Mouse (Mus musculus) cerebellum, adult 8-10 months (tissue): Measurements from ENCODE around the gene Actr2.
"Not testable (repeated sequence)": the region's sequence is repeated elsewhere in the genome, so short reads cannot be mapped to it uniquely, and the experiment has no call there.

ENCODE experiments used
- DNase-seq: peaks from one replicate; pipeline ENCODE4 v3.0.0; 2022

Gene Actr2

DNA sequence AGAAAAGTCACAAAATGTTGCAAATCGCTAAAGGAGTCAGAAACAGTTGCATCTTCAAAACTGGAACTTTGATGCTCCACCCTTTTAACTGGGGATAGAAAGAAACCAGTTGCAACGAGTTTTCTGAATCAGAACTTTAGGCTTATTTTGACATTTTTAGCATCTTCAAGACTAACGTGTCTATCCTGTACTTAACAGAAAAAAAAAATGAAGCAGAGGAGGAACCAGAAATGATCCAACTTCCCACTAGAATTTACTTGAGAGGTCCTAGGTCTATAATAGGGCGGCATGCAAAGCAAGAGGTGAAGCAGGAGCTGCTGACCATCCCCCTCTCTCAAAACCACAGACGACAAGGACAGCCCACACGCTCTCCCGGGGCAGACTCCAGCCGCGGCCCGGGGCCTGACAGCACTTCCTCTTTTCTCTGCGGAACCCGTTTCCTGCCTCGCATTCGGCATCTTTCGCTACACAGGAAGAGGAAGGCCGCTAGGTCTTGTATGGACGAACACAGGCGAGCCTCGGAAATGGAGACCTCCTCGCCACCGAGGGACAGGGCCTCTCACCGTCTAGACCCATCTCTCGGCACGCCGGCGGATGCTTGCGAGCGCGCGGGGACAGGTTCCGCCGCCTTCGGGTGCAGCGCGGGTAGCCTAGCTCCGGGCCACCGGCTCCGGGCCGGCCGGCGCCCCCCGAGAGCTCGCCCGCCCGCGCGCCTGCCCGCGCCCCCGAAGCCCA is 540 bp downstream of the Actr2 start:
- peak; percentile 63 for DNase-seq

DNA sequence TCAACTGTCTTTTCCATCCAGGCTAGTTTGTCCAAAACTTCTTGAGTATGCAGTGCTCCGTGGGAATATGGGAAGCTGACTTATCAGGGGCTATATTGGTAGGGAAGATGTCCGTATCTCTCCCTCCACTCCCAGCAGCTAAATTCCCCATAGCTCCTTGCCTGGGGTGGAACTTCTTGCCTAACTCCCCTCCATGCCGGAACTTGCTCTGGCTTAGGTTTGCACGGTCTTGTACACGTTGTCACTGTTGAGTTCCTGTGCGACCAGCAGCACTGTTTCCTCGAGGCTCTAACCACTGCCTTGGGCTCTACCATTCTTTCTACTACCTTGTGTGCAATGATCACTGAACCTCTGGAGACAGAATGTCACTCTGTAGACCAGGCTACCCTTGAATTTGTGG is 4.6 kb downstream of the Actr2 start:
- no peak for DNase-seq

DNA sequence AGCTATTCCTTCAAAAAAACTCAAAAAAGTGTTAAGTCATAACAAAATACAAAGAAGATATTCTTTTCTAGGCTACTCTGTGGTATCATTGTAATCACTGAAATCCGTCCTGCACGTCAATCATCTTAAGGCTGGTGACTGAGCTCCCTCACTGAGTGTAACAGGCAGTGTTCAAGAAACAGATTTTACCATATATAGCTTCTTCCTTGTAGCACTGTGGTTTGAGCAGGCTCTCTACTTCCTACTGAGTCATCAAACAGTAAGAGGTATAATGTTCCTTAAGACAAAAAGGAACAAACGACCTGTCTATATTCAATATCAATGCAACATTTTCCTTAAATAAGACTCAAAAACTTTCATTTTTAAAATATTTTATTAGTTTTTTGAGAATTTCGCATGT is 5.0 kb downstream of the Actr2 start:
- no peak for DNase-seq

DNA sequence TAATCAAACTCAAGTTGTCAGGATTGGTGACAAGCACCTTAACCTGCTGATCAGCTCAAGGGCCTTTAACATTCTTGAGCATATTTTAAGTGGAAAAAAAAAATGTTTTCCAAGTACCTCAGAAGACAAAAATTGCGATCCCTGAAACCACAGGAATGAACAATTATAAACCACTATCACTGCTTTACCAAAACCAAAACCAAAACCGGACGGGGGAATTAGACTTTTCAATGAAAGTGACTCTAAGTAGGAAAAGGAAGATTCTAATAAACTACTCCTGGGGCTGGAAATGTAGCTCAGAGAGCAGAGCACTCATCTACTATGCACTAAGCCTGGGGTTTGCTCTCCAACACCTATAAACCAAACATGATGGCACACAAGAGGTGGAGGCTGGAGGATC is 5.8 kb downstream of the Actr2 start:
- DNase-seq: no peak

DNA sequence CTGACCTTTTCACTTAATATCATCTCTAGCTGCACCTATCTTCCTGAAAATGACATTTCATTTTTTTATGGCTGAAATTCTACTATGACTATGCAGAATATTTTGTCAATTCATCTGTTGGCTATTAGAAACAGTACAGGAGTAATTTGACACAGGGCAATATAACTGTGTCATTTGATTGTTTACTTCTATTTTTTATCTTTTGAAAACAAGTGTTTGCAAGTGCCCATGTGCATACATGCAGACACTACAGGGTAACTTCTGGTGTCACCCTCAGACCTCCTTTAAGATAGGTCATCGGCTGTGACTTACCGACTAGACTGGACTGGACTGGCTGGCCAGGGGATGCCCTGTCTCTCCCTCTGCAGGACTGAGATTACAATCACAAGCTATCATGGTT is 8.8 kb downstream of the Actr2 start:
- DNase-seq: no peak

DNA sequence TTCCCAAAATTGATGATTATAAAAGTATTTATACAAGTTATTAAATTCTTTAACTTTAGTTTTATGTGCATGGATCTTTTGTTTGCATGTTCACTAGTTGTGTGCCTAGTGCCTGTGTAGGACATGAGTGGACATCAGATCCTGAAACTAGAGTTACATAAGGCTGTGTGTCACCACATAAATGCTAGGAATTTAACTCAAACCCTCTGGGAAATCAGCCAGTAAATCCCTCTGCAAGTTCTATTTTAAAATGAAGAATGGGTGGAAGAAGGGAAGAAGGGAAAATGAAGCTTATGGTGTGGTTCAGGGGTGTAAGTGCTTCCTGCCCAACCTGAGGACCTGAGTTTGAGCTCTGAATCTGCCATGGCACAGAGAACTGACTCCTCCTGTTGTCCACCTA is 26.4 kb downstream of the Actr2 start:
- DNase-seq: no peak

DNA sequence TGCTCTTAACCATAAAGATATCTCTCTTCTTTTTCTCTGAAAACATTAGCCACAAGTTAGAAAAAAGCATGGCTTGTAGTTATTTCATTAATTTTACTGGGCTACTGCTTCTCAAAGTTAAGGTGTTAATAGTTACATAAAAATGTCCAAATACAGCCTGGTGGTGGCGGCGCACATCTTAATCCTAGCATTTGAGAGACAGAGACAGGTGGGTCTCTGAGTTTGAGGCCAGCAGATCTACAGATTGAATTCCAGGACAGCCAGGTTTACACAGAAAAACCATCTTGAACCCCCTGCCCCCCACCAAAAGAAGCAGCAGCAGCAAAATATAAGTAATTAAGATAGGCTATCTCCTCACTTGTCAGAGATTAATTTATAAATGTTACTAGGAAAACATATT is 27.1 kb downstream of the Actr2 start:
- DNase-seq: no peak

DNA sequence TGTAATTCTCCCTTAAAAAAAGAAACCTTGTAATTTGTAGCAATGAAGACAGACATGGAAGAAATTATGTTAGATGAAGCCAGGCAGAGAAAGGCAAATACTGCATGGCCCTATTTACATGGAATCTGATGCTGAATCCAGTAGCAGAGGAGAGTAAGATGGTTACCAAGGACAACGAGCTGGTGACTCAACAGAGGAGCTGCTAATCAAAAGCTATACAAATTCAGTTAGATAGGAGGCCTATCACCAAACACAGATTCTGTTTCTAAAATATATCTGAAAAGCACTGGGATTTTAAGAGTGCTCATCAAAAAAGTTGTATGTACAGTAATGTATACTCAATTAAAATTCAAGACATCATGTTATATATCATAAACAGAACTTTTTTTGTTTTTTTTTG is 37.3 kb downstream of the Actr2 start:
- no peak for DNase-seq

DNA sequence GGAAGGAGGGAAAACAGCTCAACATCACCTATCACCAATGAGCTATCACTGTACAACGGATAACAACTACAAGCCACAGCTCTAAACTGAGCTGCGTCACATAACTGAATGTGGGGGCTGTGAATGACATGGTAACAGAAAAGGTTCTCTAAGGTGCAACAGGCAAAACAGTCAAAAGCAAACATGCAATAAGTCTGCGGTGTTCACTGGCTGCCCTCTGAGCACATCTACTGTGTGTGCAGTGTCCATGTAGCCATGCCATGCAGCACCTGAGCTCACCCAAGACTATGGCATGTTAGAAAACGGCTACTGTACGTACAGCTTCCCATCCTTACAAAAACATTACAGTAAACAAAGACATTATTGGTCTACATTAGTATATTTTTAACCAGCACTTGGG is 39.9 kb downstream of the Actr2 start:
- DNase-seq: no peak

DNA sequence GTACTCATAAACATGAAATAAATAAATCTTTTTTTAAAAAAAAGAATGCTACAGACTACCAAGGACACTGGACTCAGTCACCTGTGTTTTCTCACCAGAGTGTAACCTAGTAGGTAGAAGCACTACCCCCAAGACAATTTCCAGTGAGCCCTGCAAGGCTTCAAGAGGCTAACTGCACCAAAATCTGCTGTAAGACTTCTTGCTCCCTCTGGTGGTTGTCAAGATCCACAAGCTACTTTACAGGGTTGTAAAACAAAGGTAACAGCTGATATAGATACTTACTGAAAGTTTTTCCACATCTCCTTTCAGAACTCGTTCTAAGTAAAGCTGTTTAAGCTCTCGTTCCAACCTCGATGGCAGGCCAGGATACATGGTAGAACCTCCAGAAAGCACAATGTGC is 40.5 kb downstream of the Actr2 start:
- DNase-seq: peak; percentile 52

DNA sequence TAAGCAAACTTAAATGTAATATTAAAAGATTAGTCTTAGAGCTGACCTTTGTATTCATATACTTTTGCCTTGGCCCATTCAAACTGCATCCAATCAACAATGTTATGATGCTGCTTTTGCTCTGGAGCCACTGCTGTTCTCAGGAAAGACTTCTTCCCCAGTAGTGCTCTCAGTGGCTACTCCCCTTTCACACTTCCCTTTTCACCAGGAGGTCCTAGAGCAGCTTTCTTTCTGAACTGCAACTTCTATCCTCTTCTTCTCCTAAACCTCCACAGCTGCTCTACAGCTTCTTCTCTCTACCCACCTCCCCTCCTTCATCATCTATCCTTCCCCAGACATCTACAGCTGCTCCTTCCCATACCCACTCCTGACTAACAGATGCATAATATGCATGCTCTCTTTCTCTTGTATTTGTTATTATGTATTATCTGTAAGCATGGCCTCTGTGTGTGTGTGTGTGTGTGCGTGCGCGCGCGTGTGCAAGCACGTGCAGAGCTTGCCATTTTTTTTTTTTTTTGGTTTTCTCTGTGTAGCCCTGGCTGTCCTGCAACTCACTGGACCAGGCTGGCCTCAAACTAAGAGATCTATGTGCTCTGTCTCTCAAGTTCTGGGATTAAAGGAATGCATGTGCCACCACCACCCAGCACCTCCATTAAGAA is 44.2 kb downstream of the Actr2 start:
- no peak for DNase-seq

DNA sequence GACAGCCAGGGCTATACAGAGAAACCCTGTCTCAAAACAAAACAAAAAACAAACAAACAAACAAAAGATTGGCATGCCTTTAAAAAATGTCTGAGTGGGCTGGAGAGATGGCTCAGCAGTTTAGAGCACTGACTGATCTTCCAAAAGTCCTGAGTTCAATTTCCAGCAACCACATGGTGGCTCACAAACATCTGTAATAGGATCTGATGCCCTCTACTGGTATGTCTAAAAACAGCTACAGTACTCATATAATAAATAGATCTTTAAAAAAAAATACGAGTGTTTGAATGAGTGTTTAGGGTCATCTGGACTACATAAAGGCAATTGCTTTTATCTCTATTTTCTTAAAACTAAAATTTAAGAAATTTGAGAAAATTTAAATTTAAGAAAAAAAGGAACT is 45.2 kb downstream of the Actr2 start:
- no peak for DNase-seq

DNA sequence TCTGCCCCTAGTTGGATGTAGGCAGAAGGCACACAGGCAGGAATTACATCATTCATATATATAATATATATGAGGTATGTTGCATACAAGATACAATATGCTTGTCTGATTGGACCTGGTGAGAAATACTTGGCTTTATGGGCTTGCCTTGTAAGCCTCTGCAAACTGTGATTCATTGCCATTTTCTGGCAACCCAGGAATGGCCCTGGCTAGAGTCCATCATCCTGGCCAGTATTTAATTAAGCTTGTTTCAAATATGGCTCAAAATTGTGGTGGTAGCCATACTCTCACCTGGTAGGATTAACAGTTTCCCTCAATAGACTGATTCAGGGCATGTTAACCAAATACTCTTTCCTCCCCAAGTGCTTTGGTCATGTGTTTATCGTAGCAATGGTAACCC is 46.6 kb downstream of the Actr2 start:
- peak; percentile 80 for DNase-seq

DNA sequence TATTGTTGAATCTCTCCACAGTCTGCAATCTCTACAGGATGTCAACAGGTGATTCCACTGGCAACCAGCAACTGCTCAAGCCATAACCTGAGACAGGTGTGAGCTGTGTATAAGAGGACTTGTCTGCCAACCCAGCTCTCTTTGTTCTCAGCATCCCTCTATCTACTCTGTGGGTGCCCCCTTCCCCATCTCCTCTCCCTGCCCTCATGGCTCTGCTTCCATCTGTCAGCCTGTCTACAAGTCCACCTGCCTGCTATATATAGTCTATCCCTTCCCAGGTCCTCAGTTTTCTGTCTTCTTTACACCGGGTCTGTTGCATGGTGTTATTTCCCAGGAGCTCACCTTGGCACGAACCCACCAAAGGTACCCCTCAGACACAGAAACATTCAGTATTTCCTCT is 47.8 kb downstream of the Actr2 start:
- no peak for DNase-seq

DNA sequence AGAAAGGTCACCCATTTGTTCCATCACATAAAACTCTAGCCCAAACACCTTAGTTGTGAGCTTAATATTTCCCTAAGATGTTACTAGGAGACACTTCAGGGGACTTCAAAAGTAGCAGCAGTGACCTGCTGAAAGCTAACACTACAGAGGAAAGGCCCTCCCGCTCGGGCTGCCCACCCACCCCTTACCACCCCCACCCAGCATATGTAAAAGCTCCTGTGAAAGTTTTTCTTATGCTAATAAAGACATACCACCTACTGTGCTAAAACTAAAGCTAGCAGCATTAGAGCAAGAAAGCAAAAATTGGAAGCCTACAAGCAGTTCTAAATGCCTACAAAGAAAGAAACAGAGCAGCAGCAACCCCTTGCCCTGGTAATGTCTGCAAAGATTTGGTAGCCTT is 48.6 kb downstream of the Actr2 start:
- DNase-seq: not testable (repeated sequence)

DNA sequence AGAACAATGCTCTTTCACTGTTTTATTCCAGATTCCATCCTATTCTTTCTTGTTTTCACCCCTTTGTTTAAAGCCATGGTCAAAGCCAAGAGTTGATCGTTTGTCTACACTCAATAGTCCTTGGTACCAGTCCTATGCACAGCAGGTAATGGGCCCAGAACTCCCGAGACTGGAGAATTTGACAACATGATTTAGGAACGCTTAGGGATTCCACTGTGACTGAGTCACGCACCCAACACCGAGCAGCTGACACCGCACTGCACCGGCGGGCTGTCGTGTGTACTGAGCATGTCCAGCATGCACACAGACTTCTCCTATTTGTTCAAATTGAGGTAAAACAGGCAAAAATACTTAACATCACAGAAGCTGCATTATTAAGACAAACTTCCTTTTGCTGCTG is 49.9 kb downstream of the Actr2 start:
- DNase-seq: not testable (repeated sequence)

DNA sequence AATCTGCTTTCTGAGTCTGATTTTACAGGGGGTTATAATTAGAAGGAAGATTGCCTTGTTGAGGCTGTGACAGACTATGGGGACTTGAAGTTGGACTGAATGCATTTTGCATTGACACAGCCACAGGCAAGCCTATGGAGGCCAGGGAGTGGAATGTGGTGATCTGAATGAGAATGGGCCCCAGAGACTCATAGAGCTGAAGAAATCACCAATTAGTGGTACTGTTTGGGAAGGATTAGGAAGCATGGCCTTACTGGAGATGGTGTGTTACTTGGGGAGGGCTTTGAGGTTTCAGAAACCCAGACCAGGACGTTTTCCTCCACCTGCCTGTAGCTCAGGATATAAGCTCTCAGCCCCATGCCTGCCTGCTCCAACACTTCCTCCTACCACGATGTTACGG is 53.0 kb downstream of the Actr2 start:
- DNase-seq: no peak

DNA sequence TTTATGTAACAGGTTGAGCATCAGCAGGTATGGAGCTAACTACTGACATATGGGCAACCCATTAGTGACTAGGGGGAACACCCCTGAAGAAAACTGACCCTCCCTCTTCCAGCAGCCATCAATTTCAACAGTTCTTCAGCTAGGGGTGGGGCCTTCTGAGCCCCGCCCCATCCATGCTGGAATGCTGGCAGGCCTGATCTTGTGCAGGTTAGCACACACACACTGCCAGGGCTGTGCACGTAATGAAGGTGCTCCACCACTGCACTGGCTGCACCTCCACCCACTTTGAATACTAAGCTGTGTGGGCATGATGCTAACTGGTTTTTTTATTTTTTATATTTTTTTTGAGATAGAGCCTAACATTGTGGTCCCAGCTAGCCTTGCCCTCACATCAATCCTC is 55.3 kb downstream of the Actr2 start:
- no peak for DNase-seq

DNA sequence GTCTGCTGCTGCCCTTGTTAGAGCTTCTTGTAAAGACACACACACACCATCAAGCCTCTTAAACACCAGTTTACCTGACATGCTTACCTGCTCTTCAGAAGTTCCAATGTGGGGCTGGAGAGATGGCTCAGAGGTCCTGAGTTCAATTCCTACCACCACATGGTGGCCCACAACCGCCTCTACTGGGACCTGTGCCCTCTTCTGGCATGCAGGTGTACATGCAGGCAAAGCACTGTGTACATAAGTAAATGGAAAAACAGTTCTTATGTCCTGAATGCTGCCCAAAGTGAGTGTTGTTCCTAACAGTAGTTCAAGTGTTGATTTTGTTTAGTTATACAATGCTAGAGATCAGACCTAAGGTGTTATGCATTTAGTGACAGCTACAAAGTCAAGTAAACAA is 56.5 kb downstream of the Actr2 start:
- no peak for DNase-seq

DNA sequence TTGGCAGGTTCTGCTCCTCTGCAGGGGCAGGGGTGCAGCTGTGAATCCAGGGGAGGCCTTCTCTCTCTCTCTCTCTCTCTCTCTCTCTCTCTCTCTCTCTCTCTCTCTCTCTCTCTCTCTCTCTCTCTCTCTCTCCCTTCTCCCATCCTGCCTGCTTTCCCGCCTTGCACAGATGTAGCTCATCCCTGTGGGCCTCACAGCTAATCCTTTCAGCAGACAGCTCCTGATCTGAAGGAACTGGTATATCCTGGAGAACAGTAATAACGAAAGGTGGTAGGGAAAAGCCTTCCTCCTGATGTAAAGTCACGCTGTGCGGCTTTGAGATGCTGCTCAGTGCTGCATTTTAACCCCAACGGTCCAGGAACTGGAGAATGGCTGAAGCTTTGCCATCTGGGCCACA is 58.1 kb downstream of the Actr2 start:
- no peak for DNase-seq

DNA sequence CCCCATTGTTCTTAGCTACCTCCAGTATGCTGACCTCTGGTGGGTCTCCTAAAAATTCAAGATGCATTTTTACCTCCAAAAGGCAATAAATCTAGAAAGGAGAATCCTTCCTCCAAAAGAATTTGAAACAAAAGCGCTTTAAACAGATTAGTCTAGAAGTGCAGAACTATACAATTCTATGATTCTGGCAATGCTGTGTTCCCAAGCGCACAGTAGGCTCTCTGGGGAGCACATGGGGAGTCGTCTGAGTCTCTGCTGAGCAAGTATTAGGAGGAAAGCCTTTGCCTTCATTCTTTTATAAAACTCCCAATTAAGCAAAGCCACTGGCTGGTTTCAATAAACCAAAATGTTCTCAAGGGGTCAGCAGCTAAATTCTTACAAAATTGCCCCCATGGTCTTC is 58.8 kb downstream of the Actr2 start:
- DNase-seq: no peak

DNA sequence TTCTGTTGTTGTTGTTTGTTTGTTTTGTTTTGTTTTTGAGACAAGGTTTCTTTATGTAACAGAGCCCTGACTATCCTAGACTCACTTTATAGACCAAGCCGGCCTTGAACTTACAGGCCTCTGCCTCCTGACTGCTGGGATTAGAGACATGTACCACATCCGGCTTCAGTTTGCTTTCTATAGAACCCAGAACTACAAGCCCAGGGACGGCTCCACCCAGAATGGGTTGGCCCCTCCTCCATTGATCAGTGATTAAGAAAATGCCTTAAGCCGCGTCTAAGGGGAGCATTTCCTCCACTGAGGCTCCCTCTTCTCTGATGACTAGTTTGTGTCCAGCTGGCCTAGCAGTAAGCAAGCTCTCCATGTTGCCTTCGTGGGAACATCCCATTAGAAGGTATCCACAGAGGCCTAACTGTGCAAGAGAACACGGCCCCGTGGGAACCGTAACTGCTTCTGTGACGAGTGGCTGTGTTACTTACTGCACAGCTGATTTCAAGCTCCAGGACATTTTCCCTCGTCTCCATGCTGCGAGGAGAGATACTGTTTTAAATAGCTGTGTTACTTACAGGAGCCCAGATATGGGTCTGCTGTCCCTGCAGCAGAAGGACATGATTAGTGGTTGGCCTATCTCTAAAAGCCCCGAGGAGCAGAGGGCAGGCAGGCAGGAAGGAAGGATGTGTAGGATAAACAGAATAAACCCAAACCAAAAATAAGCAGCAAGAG is 59.7 kb downstream of the Actr2 start:
- no peak for DNase-seq

DNA sequence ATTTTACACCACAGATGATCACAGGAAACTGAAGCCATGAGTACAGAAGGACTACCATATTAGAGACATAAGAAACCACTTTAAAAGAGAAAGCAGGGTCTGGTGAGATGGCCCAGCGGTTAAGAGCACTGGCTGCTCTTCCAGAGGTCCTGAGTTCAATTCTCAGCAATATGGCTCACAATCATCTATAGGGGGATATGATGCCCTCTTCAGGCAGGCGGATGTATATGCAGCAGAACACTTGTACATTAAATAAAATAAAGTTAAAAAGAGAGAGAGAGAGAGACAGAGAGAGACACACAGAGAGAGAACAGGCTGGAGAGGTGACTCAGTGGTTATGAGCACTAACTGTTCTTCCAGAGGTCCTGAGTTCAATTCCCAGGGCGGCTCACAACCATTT is 67.1 kb downstream of the Actr2 start:
- DNase-seq: no peak

DNA sequence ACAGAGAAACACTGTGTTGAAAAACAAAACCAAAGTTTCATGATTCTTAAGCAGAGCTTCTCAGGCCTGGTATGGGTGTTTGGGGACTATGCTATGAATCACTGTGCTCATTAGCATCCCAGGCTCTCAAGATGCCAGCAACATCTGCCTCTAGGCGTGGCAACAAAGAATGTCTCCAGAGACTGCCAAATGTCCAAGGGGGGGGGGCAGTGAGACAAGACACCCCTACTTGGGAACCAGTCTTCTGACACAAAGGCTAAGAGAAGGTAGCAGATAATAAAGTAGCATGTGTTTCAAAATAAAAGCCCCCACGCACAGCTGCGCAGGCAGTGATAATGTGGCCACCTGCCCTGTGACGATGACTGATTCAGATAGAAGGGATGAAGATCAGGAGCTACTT is 69.5 kb downstream of the Actr2 start:
- DNase-seq: no peak
